Mouse (Mus musculus) megakaryocyte, embryonic 14.5 days (primary cell): ENCODE measurements at regions not wholly inside any gene's neighbourhood (a gene's known extent, or its start where the extent isn't known, plus 50 kb on each side); places are given as distances from the start of the nearest gene placed in this dataset.

Source experiments
- H3K27me3 ChIP-seq: replicated peaks from 2 replicates; pipeline ENCODE3; 2012; ENCODE audit warnings: inconsistent platforms
- H3K36me3 ChIP-seq: replicated peaks from 2 replicates; pipeline ENCODE3; 2012; ENCODE audit warnings: low read length, inconsistent platforms, mixed read lengths
- H3K4me1 ChIP-seq: 2 replicates; pipeline ENCODE4 v1.6.1; 2012; ENCODE audit warnings: inconsistent platforms
- H3K4me3 ChIP-seq: replicated peaks from 2 replicates; pipeline ENCODE3; 2012; ENCODE audit warnings: moderate library complexity, mild to moderate bottlenecking, inconsistent platforms
- H3K9me3 ChIP-seq: 2 replicates; pipeline ENCODE4 v1.6.1; 2012; ENCODE audit warnings: inconsistent platforms
- FLI1 ChIP-seq: IDR thresholded peaks from 2 replicates; pipeline ENCODE4 v1.6.1; 2012; ENCODE audit warnings: low read length, inconsistent platforms, mixed read lengths
- GATA1 ChIP-seq: IDR thresholded peaks from 3 replicates; pipeline ENCODE4 v1.6.1; 2012; ENCODE audit warnings: mixed read lengths, low read length, inconsistent platforms, borderline replicate concordance

DNA sequence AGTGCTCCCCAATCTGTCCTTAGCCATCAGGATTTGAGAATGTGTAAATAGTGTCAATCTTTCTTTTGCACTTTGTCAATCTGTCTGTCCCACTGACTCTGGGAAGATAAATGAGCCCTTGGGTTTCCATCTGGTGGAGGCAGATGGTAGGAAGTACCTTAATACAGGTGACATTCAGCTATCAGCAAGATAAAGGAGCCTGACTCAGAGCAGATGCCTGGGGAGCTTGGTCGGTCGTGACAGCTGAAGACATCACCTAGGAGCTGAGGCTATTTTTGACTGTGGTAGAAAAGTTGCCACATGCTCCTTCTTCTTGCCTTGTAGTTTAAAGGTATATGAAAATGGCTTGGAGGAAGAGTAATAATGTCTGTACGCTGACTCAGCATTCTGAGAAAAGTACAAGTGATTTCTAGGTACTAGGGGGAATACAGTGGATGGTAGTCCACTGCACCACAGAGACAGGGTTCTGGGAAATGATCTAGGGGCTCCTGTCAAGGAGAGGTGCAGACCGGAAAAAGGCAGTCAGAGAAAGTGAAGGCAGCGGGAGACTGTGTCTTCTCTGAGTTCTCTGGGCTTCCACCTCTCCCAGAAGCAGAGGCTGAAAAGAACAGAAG lies 80.0 kb downstream of the Gm10260 start:
- TF ChIP-seq GATA1 (no peak), FLI1 (no peak)
- Histone ChIP-seq H3K4me3 (no peak overlapping the region), H3K9me3 (0 out of 2 replicates have a peak, but pooled peaks cover 3% of the 10 kb centered on the region), H3K36me3 (no peaks in the 10 kb centered on the region), H3K27me3 (peaks cover 14% of the 10 kb centered on the region), H3K4me1 (peaks cover 11% of the 10 kb centered on the region)

DNA sequence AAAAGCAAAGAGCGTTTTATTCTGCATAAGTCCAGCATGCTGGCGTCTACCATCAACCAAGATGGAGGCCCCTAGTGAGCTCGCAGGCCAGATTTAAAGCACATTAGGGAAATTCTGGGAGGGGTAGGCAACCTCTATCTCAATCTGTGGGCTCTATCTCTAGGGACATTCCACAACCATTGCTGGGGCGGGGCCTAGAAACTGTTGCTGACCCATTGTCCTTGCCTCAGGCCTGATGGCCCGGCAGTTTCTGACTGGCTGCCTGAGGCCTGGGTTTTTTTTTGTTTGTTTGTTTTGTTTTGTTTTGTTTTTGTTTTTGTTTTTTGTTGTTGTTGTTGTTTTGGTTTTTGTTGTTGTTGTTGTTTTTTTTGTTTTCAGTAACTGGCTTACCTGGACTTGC lies 81.4 kb downstream of the Gm10260 start:
- TF ChIP-seq FLI1 (no peak), GATA1 (no peak)
- H3K4me1 ChIP-seq = peaks cover 11% of the 10 kb centered on the region
- no peak overlapping the region for H3K4me3 ChIP-seq
- H3K36me3 ChIP-seq = no peaks in the 10 kb centered on the region
- H3K27me3 ChIP-seq = peaks cover 21% of the 10 kb centered on the region
- H3K9me3 ChIP-seq = no peaks in the 10 kb centered on the region

DNA sequence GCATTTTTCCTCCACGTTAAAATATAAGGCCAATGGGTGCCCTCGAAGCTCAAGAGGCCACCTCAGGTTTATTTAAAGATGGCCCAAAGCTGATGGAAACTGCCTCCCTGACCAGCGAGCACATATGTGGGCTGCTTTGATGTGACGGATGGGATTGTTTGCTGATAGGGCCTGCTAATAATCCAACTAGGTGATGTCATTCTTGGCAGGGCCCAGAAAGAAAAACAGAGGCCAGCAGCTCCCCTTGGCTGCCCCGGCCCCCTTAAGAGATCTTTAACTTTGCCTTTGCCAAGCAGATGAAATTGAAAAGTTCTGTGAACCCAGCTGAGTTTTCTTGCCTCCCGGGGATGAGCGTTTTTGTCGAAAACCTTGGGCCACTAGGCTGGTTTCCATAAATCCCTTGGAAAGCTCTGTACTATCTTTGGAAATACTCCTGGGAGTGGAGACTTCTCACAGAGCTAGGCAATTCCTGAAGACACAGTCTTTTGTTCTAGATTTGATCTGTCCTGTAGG lies 83.8 kb downstream of the Gm10260 start:
- peaks cover 11% of the 10 kb centered on the region for H3K4me1 ChIP-seq
- H3K27me3 ChIP-seq = peaks cover 31% of the 10 kb centered on the region
- no peak overlapping the region for H3K4me3 ChIP-seq
- H3K9me3 ChIP-seq = no peaks in the 10 kb centered on the region
- no peaks in the 10 kb centered on the region for H3K36me3 ChIP-seq
- TF ChIP-seq GATA1 (no peak), FLI1 (no peak)

DNA sequence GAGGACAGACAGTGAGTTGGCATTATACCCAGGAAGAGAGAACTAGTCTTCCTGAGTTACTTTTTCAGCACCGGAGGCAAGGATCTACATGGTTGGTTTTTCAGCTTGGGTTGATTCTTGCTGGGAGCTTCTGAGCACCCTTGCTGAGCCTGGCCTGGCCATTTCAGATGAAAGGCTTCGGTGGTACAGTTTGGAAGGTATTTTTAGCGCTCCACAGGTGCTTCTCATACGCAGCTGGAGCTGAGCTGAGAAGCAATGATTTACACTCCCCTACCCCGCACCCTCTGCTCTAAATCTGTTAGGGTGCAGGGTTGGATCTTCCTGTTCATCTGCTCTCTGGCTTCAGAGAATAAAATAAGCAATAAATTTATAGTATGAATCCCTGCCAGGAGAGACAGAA lies 87.3 kb downstream of the Gm10260 start:
- H3K36me3 ChIP-seq = no peaks in the 10 kb centered on the region
- H3K9me3 ChIP-seq = no peaks in the 10 kb centered on the region
- no peak overlapping the region for H3K4me3 ChIP-seq
- H3K4me1 ChIP-seq = no peaks in the 10 kb centered on the region; the same call in 1 of the 2 replicates
- no peak for TF ChIP-seq GATA1
- no peak for TF ChIP-seq FLI1
- peaks cover 42% of the 10 kb centered on the region for H3K27me3 ChIP-seq

DNA sequence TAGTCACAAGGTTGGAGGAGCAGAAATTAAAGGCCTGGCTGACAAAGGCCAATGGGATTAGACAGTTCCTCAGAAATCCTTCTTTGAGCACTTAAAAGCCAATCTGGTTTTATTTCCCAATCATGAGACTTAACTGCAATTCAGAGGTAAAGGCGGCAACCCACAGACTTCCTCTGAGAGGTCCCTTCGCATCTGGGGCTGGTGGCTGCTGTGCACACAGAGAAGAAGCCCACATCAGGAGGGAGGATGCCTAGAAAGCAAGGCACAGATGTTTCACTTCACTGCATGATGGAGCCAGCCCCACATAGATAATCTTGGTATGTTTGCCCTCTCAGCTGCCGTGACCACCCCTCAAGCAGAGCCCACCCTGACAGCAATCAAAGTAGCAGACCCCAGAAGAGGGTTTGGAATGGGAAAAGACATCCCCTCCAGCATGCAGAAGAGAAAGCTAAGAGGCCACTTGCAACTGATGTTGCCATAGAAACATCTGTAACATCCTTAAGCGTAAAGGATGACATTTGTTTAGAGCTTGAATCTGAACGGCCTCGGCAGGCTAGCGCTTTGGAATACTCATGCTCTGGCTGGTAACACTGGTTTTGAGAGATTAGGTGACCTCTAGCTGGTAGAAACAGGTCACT lies 88.3 kb downstream of the Gm10260 start:
- no peaks in the 10 kb centered on the region for H3K4me1 ChIP-seq
- H3K27me3 ChIP-seq = peaks cover 38% of the 10 kb centered on the region
- H3K4me3 ChIP-seq = no peak overlapping the region
- TF ChIP-seq FLI1 (no peak), GATA1 (no peak)
- no peaks in the 10 kb centered on the region for H3K9me3 ChIP-seq
- H3K36me3 ChIP-seq = no peaks in the 10 kb centered on the region

DNA sequence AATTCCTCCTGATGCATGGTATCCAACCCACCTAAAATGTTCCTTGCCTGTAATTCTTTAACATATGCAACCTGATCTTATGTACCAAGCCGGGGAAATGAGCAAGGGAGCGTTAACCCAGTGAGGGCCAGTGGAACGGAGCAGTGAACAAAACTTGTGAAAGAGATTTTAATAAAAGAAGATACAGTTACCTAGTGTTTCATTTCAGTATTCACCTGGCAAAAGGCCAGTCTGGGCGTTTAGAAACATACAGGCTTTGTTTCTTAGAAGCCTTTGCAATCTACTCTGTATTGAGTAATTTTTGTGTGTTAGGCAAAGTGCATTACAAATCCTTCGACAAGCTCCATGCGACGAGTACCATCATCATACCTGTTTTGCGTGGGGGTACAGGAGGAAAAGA lies 91.1 kb downstream of the Gm10260 start:
- H3K27me3 ChIP-seq = peaks cover 29% of the 10 kb centered on the region
- no peaks in the 10 kb centered on the region for H3K4me1 ChIP-seq
- H3K36me3 ChIP-seq = no peaks in the 10 kb centered on the region
- TF ChIP-seq FLI1 = no peak
- TF ChIP-seq GATA1 = no peak
- H3K4me3 ChIP-seq = no peak overlapping the region
- H3K9me3 ChIP-seq = no peaks in the 10 kb centered on the region

DNA sequence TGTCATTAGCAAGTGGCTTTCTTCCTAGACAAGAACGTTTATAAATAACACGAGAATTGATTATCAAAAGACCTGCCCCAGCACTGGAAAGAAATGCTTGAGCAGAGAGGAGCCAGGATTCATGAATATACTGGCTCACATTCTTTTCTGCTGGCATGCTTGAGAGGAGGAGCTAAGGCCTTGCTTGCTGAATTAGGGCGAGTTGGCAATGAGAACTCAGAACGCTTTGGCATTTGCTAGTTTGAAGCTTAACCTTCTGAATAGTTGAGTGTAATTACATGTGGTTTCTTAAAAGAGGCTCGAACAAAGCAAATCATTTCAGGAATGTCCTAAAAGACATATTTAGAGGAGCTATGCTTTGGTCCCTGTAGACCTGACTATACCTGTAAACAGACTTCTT lies 91.5 kb downstream of the Gm10260 start:
- no peak for TF ChIP-seq FLI1
- Histone ChIP-seq H3K27me3 (peaks cover 26% of the 10 kb centered on the region), H3K9me3 (no peaks in the 10 kb centered on the region), H3K4me3 (no peak overlapping the region), H3K4me1 (no peaks in the 10 kb centered on the region), H3K36me3 (no peaks in the 10 kb centered on the region)

DNA sequence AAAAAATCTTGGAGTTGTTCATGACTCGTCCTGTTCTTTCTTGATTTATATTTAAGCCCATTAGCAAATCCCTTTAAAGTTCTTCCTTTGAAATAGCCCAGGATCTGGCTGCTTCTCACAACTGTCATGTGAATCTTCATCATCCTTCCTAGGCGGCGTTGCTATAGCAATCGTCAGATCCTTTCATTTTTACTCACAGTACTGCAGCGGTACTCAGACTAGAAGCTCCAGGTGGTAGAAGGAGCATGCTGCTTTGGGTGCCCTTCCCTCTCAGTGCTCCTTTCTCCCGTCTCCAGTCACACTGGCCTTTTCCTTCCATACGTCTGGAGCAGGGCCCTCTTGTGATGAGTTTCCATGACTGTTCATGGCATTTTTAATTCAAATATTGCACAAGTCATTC lies 93.1 kb downstream of the Gm10260 start:
- H3K36me3 ChIP-seq = no peaks in the 10 kb centered on the region
- no peaks in the 10 kb centered on the region for H3K9me3 ChIP-seq
- no peaks in the 10 kb centered on the region for H3K4me1 ChIP-seq
- TF ChIP-seq GATA1 (no peak), FLI1 (no peak)
- no peak overlapping the region for H3K4me3 ChIP-seq
- peaks cover 24% of the 10 kb centered on the region for H3K27me3 ChIP-seq

DNA sequence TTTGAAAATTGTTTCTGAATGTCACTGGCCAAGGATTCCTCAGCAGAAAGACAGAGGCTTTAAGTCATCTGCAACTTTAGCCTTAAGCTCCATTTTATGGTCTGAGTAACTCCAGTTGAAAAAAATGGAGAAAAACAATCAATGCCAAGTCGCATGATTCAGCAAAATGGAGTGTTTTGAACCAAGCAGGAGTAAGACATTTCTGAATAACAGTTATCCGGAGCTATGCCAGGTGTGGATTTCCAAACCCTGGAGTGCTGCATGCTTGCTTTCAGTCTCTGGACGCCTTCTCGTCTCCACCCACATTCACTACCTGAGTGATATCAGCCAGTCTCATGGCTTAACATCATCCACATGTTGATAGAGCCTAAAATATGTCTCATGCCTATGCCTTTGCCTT lies 93.7 kb downstream of the Gm10260 start:
- TF ChIP-seq FLI1 (no peak), GATA1 (no peak)
- H3K4me3 ChIP-seq = no peak overlapping the region
- H3K9me3 ChIP-seq = no peaks in the 10 kb centered on the region
- H3K4me1 ChIP-seq = no peaks in the 10 kb centered on the region
- peaks cover 18% of the 10 kb centered on the region for H3K27me3 ChIP-seq
- H3K36me3 ChIP-seq = no peaks in the 10 kb centered on the region

DNA sequence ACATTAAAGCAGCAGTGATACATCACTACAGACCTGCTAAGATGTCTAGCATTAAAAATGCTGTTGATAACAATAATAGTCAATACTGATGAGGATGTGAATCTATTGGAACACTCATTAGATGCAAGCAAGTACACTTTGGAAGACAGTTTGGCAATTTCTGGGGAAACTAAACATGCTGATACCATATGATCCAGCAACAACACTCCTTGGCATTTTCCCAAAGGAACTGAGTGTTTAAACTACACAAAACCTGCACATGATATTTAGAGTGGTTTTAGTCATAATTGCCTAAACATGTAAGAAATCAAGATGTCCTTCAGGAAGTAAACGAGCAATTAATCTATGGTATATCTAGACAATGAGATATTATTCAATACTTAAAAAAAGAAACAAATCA lies 95.2 kb downstream of the Gm10260 start:
- no peaks in the 10 kb centered on the region for H3K9me3 ChIP-seq

More for the DNA sequence above, 95.2 kb downstream of the Gm10260 start:
- H3K4me1 ChIP-seq = no peaks in the 10 kb centered on the region
- TF ChIP-seq GATA1 = no peak
- TF ChIP-seq FLI1 = no peak
- no peaks in the 10 kb centered on the region for H3K36me3 ChIP-seq
- H3K27me3 ChIP-seq = peaks cover 12% of the 10 kb centered on the region
- H3K4me3 ChIP-seq = no peak overlapping the region
